Mouse (Mus musculus): ENCODE results near the gene Pygo1. TPM values are rescaled to one million over a fixed set of nuclear protein-coding genes. Genes with fewer than 3 reads are reported as not detected.

The Pygo1 gene
- total RNA-seq (2021) = 10 to 100 TPM; 18.6 to 19.5 TPM
- long read RNA-seq, experiment 1, full-length matches to known transcripts = 13 of 26 reads
- long read RNA-seq, experiment 1, partial matches to known transcripts = 0 of 26 reads
- long read RNA-seq, experiment 1, other reads (novel, unspliced or antisense) = 13 of 26 reads
- long read RNA-seq, experiment 2, full-length matches to known transcripts = 5 of 9 reads
- long read RNA-seq, experiment 2, partial matches to known transcripts = 0 of 9 reads
- long read RNA-seq, experiment 2, other reads (novel, unspliced or antisense) = 4 of 9 reads

DNA sequence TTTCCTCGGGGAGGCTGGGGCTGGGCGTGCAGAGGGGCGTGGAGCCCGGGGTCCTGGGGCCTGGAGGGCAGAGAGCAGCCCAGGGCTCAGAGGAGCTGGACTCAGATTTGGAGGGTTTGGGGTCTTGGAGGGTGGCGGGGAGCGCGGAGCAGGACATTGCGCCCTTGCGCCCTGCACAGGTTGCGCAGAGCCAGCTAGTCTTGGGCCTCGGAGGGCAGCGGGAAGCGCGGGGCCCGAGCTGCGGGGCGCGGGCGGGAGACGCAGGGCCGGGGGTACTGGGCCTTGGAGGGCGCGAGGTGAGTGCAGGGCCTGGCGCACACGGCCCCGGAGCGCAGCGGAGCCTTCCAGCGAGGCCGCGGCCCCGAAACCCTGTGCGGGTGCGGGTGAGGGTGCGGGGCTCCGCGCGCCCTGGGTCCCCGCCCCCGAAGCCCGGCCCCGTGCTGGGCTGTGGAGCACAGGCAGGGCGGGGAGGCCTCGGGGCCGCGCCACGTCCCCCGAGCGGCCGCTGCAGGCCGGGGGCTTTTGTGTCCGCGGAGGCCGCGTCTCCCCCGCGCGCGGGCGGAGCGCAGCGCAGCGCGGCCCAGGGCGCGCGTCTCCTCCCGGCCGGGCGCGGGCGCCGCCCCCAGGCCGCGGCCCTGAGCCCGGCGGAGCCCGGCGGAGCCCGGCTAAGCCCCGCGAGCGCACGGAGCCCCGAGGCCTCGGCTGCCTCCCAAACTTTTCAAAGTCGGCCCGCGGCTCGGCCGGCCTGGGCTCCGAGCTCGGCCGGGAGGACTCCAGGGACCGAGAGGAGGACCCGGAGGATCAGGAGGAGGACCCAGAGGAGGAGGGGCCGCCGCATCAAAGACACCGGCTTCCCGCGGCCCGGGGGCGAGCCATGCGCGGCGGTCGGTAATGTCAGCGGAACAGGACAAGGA is at the start of gene Pygo1:
Gene Pygo1 (plus strand): TSS at position 625 of the 914 bp plus-strand sequence.
- DNase-seq (ENCODE audit: low spot score in 2 of 2) = peak; percentile 36 to 53

GRCm38 (mm10) chr9:72875878-72876277 is 49.6 kb upstream of the Pygo1 start:
- no peak for DNase-seq (ENCODE audit: low spot score in 2 of 2)

- DNase-seq (ENCODE audit: low spot score in 2 of 2) = no peak
These were observed 47.5 kb upstream of the Pygo1 start for GRCm38 (mm10) chr9:72877905-72878304.

GRCm38 (mm10) chr9:72878656-72879055 is 46.8 kb upstream of the Pygo1 start:
- DNase-seq (ENCODE audit: low spot score in 2 of 2) = no peak

GRCm38 (mm10) chr9:72879601-72880000 is 45.8 kb upstream of the Pygo1 start:
- no peak for DNase-seq (ENCODE audit: low spot score in 2 of 2)

GRCm38 (mm10) chr9:72880225-72880960 is 45.1 kb upstream of the Pygo1 start:
- no peak for DNase-seq (ENCODE audit: low spot score in 2 of 2)

DNA sequence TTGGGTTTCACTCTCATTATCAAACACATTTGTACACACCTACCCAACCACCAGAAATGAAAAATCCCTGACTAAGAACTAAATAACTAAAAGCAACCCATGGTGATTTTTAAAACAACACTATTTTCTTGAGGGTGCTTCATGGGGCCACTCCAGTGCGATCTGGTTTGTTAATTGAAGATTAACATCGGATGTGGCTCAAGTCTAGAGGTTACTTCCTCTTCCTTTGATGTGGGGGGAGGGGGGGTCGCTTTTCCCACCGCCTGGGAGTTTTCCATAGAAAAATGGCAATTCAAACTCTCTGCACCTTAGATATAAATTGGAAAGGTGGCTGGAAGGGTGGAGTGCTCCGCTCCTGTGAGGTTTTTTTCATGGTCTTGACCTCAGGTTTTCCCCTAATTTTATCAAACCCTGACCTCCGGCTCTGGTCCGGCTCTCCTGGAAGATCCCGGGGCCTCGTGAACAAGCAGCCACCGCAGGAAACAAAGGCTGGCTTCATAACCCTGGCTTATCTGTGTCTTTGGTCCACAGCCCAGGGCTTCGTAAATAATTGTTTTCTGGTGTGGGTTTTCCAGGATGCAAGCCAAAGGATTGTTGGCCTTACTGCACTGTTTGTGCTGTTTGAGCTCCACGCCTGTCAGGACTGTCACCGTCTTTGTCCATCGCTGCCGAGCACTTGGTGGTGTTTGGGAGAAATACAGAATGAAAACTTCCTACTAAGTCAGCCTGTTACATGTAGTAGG is 44.2 kb upstream of the Pygo1 start:
- DNase-seq (ENCODE audit: low spot score in 2 of 2) = peak in 1 of 2 experiments; percentile 19

DNA sequence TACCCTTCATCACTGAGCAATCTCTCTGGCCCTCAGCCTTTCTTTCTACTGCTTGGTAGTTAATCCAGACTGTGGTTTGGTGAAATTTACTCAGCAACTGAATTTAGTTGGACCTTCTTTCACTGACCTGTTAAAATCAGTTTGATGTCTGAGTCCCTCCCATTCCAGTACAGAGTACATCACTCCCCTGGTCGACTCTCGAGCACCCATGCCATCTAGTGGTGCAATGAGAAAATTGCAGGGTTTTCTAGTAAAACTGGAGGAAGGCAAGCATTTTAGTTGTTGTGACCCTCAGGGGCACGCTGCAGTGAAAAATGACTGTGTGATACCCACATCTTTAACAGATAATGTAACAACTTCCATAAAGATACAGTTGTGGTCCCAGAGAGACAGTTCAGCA is 41.5 kb upstream of the Pygo1 start:
- peak; percentile 33 to 65 for DNase-seq (ENCODE audit: low spot score in 2 of 2)

- peak; percentile 17 to 38 for DNase-seq (ENCODE audit: low spot score in 2 of 2)
These were observed 35.7 kb upstream of the Pygo1 start for GRCm38 (mm10) chr9:72889777-72890176.

GRCm38 (mm10) chr9:72890499-72891085 is 34.9 kb upstream of the Pygo1 start:
- no peak for DNase-seq (ENCODE audit: low spot score in 2 of 2)

DNA sequence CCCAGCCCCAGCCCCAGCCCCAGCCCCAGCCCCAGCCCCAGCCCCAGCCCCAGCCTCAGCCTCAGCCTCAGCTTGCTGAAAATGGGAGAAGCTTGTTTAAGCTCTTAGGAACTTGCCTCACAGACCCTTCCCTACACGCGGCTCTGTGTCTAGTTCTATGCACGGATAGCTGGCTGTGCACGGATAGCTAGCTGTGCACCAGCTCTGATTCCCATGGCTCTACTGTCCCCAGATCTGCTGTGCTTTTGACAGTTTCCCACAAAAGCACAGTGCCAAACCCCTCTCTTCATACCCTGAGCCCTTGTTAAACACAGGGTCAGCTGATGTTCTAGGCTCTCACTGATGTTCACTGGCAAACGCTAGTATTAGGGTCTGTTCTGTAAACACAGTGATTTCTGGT is 32.7 kb upstream of the Pygo1 start:
- DNase-seq (ENCODE audit: low spot score in 2 of 2) = no peak

DNA sequence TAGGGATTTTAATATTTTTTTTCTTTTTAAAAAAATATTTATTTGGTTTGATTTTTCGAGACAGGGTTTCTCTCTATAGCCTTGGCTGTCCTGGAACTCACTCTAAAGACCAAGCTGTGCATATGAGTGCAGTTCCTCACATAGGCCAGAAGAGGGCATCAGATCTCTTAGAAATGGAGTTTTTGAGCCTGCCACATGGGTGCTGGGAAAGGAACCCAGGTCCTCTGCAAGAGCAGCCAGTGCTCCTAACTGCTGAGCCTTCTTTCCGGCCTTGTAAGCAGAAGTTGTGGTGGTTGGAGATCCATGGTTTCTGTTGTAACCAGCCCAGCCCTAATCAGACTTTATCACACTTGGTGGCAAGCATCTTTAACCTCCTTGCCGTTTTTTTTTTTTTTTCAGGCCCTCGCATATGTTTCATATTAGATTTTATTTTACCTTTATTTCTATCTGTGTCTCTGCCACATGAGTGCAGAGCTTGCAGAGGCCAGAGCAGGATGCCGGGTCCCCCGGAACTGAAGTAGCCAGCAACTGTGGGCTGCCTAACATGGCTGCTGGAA is 30.6 kb upstream of the Pygo1 start:
- DNase-seq (ENCODE audit: low spot score in 2 of 2) = no peak

- DNase-seq (ENCODE audit: low spot score in 2 of 2) = no peak
These were observed 23.4 kb upstream of the Pygo1 start for GRCm38 (mm10) chr9:72902057-72902456.

- no peak for DNase-seq (ENCODE audit: low spot score in 2 of 2)
These were observed 22.8 kb upstream of the Pygo1 start for GRCm38 (mm10) chr9:72902611-72903010.

DNA sequence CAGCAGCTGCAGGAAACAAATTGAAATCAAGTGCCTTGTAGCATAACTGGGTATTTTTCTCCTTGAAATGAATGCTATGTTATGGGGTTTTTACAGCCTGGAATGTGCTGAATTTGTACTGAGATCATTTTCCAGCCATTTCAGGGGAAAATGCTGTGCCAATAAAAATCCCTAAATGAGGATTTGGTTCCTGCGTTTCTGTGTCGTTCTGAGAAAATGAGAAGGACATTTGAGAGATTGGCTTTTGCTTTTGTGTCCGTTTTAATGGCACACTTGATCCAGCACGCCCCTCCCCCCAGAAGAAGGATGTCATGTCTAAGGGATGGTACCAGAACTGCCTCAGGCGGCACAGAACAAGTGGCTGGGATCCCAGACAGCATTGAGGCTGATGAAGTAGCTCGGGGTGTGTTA is 18.7 kb upstream of the Pygo1 start:
- DNase-seq (ENCODE audit: low spot score in 2 of 2) = no peak

- DNase-seq (ENCODE audit: low spot score in 2 of 2) = no peak
These were observed 14.1 kb upstream of the Pygo1 start for GRCm38 (mm10) chr9:72911381-72911780.

- no peak for DNase-seq (ENCODE audit: low spot score in 2 of 2)
These were observed 11.9 kb upstream of the Pygo1 start for GRCm38 (mm10) chr9:72913551-72913950.

DNA sequence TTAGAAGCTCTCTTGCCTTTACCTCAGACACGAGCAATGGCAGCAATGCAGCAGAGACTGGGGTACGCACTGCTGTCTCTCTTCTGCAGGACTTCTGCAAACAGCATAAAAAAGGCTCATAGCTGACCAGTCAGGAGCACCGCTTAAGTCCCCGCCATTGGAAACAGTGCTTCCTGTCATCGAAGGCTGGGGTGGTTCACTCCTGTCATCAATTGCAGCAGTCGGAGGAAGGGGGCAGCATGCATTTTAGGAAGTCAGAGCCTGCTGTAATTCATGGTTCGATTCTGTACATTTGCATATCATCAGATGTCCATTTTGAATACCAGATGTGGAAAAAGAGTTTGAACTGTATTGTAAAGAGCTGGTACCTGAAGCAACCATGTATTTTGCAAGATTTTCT is 9.7 kb upstream of the Pygo1 start:
- DNase-seq (ENCODE audit: low spot score in 2 of 2) = no peak

DNA sequence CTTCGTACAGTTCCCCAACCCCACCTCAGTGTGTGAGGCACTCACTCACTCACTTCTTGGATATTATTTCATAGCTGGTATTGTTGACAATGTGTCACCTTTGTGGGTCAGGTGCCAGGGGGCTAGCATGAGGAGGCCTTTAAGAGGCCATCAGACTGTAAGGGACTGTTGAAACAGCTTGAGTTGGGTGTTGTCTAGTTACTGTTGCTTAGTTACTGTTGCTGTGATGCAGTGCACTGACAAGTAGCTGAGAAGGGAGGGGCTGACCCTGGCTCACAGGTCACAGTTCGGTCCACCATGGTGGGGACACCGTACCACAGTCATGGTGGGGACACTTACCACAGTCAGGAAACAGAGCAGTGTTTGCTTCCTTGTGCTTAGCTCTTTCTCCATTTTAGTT is 2.4 kb upstream of the Pygo1 start:
- DNase-seq (ENCODE audit: low spot score in 2 of 2) = no peak

- no peak for DNase-seq (ENCODE audit: low spot score in 2 of 2)
These were observed 452 bp downstream of the Pygo1 start for GRCm38 (mm10) chr9:72925935-72926258.

All from left cerebral cortex, adult 18-20 months (tissue).